Mouse (Mus musculus) gastrocnemius, postnatal 36 days (tissue): ENCODE results near the gene Pparg. TPM values are rescaled to one million over a fixed set of nuclear protein-coding genes. Genes with fewer than 3 reads are reported as not detected.

Source experiments
- DNase-seq, 2 experiments: peaks; one replicate each; pipeline ENCODE4 v3.0.0; 2022
- intact Hi-C: fragments of 180-260 bp; cut with DNase I; formaldehyde crosslinking; loops from one replicate; pipeline ENCODE4 v1.15.1; 2025
- total RNA-seq, 2 experiments: library from RNA; stranded (reverse); gene quantifications; 2 replicates each; pipeline ENCODE4 v1.2.3; 2021

Pparg gene
- total RNA-seq, 2 experiments from 2014 or later = 2.9 to 3.0 TPM

DNA sequence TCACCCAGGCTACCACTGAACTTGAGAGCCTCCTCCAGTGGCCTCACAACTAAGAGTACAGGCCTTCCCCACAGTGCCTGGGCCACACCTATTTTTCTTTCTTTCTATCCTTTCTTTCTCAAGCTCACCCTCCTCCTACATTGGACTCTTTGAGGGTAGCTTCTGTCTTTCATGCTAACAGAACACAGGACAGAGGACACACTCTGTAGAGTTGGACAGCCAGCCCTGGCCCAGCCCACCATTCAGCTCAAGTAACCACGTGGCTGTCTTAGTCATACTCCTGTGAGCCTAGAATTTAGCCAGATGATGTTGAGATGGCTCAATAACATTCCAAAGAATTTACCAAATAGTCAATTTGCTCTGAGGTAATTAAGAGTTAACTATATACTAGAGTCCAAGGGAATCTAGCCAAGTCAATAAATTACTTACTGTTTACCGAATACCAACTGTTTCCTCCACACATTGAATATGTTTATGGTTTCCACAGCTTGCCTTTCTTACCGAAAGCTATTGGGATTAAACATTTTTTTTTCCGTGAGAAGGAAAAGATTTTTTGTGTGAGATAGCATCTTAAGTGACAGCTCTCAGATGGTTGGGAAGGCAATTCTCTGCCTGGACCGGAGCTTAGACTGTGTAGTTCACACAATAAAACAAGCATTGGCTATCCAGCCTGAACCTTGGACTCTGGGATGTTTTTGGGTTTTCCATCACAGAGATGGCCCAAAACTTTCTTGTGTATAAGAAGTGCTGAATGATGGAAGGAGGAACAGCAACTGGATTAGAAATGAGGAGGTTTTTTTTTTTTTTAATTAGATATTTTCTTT lies 10.9 kb upstream of the Pparg start:
- DNase-seq = no peak
- intact Hi-C loops = no loop called here

DNA sequence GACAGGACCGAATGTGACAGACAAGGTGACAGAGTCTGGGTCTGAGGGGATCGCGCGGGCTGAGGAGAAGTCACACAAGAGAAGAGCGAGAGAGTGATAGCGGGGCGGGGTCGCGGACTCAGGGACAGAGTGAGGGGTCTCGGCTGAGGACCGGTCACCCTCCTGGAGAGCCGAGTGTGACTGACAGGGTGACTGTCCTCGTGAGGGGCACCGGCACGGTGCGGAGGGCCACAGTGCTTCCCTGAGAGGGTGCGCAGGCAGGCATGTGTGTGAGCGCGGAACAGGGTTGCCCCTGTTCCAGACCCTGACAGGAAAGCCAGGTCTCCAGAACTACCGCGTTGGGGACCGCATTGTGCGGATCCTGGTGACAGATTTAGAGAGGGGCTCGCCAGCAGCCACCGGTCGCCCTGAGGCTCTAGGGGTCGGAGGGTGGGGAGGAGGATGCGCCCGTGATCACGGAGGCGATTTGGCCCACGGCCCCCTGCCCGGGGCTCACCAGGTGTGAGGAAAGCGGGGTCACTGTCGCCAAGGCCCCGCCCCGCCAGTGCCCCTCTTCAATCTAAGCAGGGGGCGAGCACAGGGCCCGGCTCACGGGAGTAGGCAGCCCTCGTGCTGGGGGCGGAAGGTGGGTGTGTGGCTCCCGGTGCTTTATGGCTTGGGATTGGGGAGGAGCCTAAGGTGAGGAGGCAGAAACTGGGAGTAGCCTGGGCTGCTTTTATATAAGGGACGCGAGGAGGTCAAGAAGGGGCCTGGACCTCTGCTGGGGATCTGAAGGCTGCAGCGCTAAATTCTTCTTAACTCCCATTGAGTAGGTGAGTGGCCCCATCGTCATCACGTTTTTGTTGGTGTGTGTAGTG lies 1.1 kb downstream of the Pparg start:
- intact Hi-C loops = loop anchor here (10.0 kb wide), 2 partner anchors 137 to 173 kb away; partner anchors contain the start of gene Gm17482
- DNase-seq = peak in 1 of 2 experiments; percentile 30

DNA sequence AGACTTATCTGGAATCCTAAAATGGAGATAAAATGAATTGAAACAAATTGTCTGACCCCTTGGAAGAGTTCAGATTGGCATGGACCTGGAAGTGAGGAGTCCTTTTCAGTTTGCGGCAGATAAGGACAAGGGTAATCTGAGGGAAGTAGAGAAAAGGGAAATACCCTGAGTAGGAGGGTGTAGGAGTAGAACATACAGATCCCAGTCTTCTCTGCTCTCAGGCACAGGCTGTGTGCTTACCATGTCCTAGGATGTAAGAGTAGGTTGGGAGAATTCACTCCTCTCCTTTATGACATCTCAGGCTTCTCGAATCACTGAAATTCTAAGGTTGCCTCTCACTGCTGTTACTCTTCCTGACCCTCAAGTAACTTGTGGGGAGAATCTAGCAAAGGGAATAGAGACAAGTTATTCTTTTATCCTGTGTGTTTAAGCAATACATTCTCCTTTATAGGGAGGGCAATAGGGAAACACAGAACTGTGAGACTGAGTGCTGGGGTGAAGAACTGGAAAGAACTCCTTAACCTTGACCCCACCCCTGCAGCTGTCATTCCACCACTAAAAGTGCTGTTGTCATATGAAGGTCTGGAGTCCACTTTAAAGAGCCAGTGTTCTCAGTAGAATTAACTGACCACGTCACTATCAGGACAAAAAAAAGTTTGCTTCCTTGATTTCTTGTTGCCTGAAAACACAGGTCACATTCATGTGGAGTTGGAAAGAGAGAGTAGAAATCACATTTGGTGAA lies 6.3 kb downstream of the Pparg start:
- no peak for DNase-seq
- intact Hi-C loops = loop anchor here (10.0 kb wide), 2 partner anchors 142 to 168 kb away; partner anchors contain the start of gene Gm17482

DNA sequence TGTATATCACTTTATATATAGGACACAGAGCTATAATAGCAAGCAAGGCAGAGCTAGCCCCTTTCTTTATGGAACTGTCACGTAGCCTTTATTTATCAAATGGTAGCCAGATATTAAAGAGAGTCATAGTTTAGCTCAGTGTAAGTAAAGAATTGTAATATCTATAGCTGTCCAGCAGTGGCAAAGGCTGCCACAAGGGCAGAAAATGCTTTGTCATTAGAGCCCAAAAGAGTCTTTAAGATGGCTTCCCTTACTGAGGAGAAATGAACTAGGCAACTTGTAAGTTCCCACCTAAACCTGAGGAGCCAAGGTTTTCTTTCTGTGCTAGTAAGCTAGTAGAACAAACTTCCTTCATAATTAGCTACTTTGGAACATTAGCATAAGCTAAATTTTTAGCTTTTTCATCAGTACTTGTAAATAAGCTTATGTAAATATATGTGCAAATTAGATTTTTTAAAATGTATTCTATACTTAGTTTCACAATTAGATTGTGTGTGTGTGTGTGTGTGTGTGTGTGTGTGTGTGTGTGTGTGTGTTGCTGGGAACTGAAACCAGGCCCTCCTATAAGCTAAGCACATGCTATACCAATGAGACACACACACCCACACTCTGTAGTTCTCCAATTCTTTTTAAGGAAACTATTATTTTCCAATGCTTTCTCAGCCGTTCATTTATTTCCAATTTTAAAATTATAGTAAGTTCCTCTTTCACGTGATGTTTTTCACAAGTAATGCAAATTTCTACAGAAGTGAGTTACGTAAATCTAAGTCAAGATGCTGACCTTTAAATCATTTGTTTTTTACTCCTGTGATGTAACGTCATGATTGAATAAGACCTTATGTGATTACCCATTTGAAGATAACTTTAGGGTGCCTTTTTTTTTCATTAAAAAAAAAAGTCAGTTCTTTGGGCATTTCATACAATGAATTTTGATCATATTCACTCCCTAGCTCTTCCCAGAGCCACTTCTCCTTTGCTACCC lies 14.4 kb downstream of the Pparg start:
- intact Hi-C loops = no loop called here
- DNase-seq = no peak

DNA sequence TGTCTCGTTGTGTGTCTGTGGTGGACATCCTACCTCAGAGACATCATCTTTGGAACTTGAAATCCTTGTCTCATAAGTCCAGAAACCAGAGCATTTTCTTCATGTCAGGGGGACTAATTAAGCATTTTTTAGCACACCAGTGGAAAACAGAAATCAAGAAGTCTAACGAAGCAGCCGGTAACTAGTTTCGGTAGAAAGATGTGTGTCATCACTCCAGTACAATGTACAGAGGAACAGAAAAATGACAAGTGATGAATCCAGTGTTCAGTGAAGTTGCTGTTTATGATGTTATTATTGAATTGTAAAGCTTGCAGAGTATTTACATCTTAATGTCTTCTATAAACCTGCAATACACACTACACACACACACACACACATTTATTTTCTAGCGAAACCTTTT lies 19.8 kb downstream of the Pparg start:
- intact Hi-C loops = no loop called here

DNA sequence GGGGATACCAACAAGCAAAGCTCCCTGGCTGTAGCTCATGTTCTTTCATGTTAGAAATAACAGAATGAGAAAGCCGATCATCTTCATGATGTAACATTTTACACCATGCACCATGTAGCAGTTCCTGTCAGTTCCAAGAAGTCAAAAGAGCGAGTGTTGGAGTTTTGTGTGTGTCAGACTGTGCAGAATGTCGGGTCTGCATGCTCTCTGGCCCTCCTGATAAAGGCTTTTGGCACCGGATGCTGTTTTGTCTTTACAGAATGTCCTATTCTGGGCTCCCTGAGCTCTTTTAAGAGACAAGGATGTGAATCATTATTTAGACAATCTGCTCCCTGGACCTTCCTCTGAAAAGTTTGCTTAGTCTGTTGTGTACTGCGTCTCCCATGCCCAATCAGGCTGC lies 22.0 kb downstream of the Pparg start:
- intact Hi-C loops = no loop called here
- DNase-seq = no peak

More for the DNA sequence above, 19.8 kb downstream of the Pparg start:
- no peak for DNase-seq

DNA sequence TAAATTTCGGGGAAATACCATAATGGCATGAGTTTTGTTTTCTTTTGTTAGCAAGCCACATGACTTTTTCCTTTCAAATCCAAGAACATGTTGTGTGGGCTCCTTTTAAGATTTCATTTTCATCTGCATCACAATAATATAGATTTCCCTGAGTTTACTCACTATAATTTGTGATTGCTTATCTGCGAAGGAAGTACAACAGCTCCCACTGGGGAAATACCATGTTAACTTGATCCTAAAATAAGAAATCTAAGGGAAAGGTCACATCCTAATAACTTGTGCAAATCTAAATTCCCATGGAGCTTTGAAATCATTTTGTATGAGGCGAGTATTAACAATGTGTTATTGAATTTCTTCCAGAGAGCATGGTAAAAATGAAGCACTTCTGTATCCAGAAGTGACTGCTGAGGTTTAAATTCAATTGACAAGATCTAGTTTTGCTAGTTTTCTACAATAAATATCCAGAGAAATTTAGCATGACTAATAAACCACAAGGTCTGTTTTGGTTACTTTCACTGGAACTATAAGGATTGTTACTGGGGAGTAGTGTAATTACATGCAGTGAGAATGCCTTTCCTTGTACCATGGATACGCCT lies 29.3 kb downstream of the Pparg start:
- intact Hi-C loops = no loop called here
- no peak for DNase-seq

DNA sequence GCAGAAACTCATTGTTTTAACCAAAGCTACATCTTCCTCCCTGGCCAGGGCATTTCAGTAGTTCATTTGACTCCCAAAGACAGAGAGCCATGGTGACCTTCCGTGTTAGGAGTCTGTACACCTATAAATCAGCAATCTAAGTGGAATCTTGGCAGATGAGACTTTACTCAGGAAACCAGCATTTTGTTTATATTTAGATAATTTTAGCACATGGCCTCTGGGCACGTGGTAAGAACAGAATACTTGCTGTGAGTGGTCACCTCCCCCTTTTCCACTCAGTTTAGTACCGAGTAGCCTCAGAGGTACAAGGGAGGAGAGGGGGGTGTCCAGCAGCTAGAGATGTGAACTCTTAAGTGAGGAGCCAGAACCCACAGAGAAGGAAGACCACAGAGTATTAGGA lies 36.2 kb downstream of the Pparg start:
- intact Hi-C loops = no loop called here
- DNase-seq = no peak

DNA sequence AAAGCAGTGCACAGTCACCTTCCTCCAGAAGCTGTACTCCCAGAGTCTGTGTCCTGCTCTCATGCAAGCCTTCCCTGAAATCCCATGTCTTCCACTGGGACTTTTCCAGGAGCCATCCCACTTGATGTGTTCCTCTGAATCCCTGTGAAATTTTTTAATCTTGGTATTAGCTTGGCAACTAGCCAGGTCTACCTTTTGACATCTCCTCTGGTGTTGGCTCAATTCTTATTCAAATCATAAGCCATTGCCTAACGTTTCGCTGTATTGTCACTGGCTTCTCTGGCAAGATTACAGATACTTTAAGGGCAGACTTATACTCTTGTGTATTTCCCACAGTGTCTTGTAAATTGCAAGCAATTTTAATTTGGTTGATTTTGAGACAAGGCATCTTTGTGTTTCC lies 43.6 kb downstream of the Pparg start:
- intact Hi-C loops = no loop called here
- no peak for DNase-seq

DNA sequence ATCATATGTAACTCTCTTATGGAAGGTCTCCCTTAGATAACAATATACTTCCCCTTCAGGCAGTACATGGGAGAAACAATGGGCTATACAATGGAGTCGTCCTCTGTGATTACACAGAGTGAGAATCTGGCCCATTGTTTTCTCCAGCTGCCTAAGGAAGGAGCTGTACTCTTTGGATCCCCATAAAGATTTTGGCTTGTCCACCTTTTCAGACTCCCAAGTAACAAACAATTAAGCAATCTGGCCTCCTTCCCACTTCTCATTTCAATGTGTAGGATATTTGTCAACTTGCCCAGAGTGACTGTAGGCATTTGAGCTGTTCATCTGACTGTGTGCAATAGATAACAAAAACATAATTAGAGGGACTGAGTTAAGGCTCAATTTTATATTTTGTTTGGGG lies 50.7 kb downstream of the Pparg start:
- no peak for DNase-seq
- intact Hi-C loops = no loop called here

DNA sequence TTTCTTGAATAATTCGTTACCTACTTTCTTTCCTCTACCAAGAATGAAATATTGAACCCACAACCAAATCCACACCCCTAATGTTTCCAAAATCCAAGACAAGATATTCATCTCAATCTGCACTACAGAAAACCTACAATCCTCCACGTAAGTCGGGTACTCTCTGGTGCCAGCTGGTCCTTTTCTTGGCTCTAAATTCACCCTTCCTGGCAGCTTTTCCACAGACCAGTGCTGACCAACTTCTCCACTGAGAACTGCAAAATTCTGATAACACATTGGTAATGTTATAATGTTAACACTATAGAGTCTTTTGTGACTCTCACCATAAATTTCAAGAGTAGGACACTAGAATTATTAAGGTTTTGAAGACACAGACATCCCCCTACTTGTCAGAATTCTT lies 57.4 kb downstream of the Pparg start:
- no peak for DNase-seq
- intact Hi-C loops = no loop called here

DNA sequence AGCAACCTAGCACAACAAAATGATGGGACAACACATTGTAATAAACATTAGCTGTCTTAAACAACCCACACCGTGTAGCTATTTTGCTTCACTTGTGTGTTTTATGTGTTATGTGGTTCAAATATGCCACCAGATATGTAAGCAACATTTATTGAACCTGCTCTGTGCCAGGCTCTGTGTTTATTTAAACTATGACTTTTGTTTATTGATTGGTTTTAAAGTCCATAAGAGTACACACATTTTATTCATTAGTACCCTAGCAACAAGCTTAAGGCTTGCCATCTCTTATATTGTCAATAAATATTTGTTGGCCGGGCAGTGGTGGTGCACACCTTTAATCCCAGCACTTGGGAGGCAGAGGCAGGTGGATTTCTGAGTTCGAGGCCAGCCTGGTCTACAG lies 58.2 kb downstream of the Pparg start:
- intact Hi-C loops = no loop called here
- DNase-seq = no peak

DNA sequence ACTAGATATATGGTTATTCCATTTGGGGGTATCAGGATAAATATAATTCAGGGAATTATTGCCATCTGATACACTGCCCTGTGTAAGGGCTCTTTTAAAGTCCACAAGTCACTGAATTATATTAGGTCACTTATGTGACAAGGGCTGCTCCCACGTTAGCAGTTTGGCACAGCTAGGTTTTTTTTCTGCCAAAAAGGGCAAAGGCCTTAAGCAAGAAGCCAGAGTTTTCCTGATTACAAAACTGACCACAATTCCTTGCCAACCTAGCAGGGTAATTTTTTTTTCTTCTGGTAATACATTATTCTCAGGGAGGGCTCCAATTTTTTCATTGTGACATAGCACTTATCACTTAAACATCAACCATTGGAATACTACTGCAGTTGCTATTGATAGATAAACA lies 60.2 kb downstream of the Pparg start:
- DNase-seq = peak in 1 of 2 experiments; percentile 10
- intact Hi-C loops = no loop called here

DNA sequence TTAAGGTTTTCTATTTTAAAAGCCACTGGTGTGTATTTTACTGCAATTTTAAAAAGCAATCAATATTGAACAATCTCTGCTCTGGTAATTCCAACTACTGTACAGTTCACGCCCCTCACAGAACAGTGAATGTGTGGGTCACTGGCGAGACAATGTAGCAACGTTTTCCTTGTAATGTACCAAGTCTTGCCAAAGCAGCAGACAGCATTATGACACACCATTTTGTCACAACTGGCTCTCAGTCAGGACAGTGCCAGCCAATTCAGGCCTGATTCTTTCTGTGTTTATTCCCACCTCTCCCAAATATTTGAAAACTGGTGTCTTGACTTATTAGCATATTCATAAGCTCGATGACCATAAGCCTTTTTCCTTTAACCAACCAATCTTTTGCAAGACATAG lies 60.9 kb downstream of the Pparg start:
- intact Hi-C loops = no loop called here
- DNase-seq = no peak

DNA sequence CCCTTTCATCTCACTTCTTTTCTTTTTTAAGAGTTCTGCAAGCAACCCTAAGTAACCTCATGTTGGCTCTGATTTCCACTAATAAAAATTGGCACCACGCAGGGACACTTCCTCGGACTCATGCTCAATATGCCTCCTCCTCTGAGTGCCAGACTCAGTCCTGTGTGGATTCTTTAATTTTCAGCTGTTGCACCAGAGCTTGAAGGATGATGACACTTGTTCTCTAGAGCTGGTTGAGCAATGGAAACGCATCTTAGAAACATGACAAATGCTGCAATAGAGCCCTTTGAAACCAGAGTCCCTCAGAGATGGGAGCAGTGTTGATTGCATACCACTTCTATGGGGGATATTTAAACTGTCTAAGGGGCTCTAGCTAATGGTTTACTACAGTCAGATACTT lies 63.7 kb downstream of the Pparg start:
- no peak for DNase-seq
- intact Hi-C loops = no loop called here

DNA sequence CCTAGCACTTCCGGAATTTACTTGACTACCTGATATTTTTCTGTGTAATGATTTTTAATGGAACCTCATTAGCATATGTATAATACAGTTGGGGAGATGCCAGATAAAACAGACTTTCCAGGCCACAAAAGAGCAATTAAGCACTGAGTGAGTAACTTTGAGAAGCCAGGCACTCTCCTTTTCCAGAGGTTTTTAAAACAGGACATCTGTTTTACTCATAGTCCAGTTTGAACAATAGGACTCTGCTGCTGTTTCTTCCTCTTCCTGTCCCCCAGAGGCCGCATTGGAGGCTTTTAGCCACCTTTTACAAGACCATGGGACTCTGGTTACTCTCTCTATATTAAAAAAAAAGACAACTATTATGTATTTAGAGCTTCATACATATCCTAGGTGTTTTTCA lies 72.0 kb downstream of the Pparg start:
- intact Hi-C loops = no loop called here
- DNase-seq = no peak

DNA sequence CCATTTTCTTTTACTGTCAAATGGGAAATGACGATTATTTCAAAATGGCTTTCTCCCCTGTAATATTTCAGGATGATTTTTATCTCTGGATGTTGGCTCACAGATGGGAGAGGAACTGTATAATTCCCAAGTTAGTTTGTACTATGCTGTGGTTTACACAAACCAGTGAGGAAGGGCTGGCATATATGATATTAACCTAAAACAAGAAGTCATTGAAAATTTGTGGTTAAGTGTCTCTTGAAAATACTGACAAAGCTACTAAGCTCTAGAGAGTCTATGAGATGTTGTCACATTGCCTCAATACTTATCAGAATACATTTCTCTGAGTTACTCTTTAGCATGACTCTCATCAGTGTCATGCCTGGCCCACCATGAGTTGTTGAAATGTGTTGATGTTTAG lies 73.3 kb downstream of the Pparg start:
- intact Hi-C loops = no loop called here

DNA sequence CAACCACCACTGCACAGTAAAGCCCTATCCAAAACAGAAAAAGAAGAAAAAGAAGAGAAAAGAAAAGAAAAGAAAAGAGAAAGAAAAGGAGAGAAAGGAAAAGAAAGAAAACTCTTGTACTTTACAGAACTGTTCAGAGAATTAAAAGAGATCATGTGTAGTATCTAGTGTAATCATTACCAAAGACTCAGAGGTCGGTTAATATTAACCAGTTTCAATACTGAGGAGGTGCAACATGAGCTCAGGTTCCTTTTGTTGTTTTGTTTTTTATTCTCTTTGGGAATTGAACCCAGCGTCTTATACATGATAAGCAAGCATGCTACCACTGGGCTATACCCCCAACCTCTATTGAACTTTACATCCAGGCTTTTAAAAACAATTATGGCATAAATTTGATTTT lies 74.1 kb downstream of the Pparg start:
- no peak for DNase-seq
- intact Hi-C loops = no loop called here

More for the DNA sequence above, 73.3 kb downstream of the Pparg start:
- no peak for DNase-seq

DNA sequence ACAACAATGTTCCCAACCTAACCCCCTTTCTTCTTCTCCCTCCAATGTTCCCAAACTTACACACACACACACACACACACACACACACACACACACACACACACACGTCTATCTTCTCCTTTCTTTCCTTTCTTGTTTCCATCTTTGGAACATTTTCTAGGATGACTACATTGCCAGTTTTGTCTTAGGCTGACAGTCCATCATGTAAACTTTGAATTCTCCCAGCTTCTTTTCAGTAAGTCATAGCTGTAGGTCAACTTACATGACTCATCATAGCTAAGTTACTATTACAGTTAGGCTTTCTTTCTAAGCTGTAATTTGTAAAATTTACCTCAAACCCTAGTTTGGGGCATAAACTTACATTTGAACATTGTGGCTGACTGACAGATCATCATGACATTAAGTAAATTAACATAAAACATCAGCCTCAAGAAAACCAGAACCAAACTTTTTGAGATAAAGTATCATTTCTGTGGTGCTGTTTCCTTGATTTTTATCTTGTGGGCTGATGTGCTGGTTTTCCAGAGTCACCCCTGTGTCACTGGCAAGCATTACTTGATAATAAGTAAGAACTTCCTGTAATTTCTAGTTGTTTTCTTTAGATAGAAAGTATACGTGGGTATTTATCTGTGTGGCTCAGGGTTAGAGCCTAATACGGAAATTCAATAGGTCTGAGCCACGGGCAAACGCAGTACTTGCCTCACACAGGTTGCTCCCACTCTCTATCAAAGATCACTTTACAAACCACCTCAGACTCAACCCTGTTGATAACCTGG lies 79.7 kb downstream of the Pparg start:
- intact Hi-C loops = no loop called here
- DNase-seq = no peak
